ENCODE assay signal across 19 mouse cellular contexts in genomic region chr2:181420903-181421638, GRCm38 (mm10). TPM values are rescaled to one million over a fixed set of nuclear protein-coding genes. Genes with fewer than 3 reads are reported as not detected.
DNase-seq lines count a peak whose midpoint lies in the region; ATAC-seq and TF ChIP-seq lines count a peak whose summit lies in the region.
"Had no signal": no experiment of that assay in that cellular context is flagged by ENCODE, and none has a peak within 500 bp of the region (broad histone marks: within the 10 kb centered on the region; RNA-seq: fewer than 3 reads in every experiment).

No protein-coding gene starts in this region.

- H3K27me3 ChIP-seq in heart, embryonic 13.5 days (replicated peaks) = no peaks in the 10 kb centered on the region
- H3K27me3 ChIP-seq in heart, adult 2 months (ENCODE audit: control insufficient read depth, insufficient read depth, low read length) = no peaks in the 10 kb centered on the region
- no peaks in the 10 kb centered on the region for H3K27me3 ChIP-seq in liver, embryonic 13.5 days
- H3K27me3 ChIP-seq in thymus, adult 2 months (ENCODE audit: control insufficient read depth, insufficient read depth, low read length) = no peaks in the 10 kb centered on the region
- H3K27me3 ChIP-seq: embryonic facial prominence, embryonic 12.5 days; intestine, embryonic 15.5 days; limb, embryonic 13.5 days; midbrain, embryonic 15.5 days had no signal

- DNase-seq in heart, adult 2 months = no peak
- peak; percentile 17 for DNase-seq in 3134 (ENCODE audit: extremely low read depth, insufficient read length, low spot score)
- peak; percentile 67 for DNase-seq in c-Kit-positive CD71-positive TER-119-negative erythroid progenitor cells, embryonic 14.5 days (ENCODE audit: low read depth)
- DNase-seq in liver, embryonic 13.5 days = peak; percentile 68
- no peak for DNase-seq in cerebellum, adult 18-20 months
- DNase-seq in gastrocnemius, adult 2 months = no peak
- DNase-seq in thymus, adult 2 months = no peak
- DNase-seq: adrenal gland, postnatal 36 days; cerebellum, adult 11 months; gastrocnemius, postnatal 25 days; thymus, adult 18-20 months had no signal

- 0 out of 2 replicates have a peak, but pooled peaks cover 2% of the 10 kb centered on the region for H3K79me2 ChIP-seq in heart, adult 2 months (replicated peaks; ENCODE audit: control insufficient read depth, insufficient read depth, low read length)

- no peak overlapping the region for H3K4me3 ChIP-seq in heart, embryonic 13.5 days
- H3K4me3 ChIP-seq in heart, adult 2 months = no peak overlapping the region
- no peak overlapping the region for H3K4me3 ChIP-seq in liver, embryonic 13.5 days (replicated peaks)
- no peak overlapping the region for H3K4me3 ChIP-seq in gastrocnemius, adult 2 months
- H3K4me3 ChIP-seq in thymus, adult 2 months (ENCODE audit: control insufficient read depth, insufficient read depth, low read length) = no peak overlapping the region
- H3K4me3 ChIP-seq: embryonic facial prominence, embryonic 12.5 days; forebrain, embryonic 10.5 days; intestine, embryonic 15.5 days; limb, embryonic 13.5 days; midbrain, embryonic 15.5 days had no signal

- no peak for TF ChIP-seq POLR2A in heart, adult 2 months (IDR thresholded peaks at IDR 0.05; ENCODE audit: insufficient read depth, low read depth, low read length)
- TF ChIP-seq POLR2A in thymus, adult 2 months (IDR thresholded peaks at IDR 0.05; ENCODE audit: control insufficient read depth, extremely low read depth, insufficient read depth, low read length, poor library complexity) = no peak

- peaks cover 19% of the 10 kb centered on the region for H3K36me3 ChIP-seq in heart, embryonic 13.5 days
- H3K36me3 ChIP-seq in heart, adult 2 months (ENCODE audit: control insufficient read depth, insufficient read depth, low read length) = peaks cover 12% of the 10 kb centered on the region
- peaks cover 25% of the 10 kb centered on the region for H3K36me3 ChIP-seq in liver, embryonic 13.5 days
- H3K36me3 ChIP-seq in thymus, adult 2 months (ENCODE audit: control insufficient read depth, insufficient read depth, low read length) = no peaks in the 10 kb centered on the region
- H3K36me3 ChIP-seq: intestine, embryonic 15.5 days had no signal

- no peak for TF ChIP-seq CTCF in heart, adult 2 months (IDR thresholded peaks at IDR 0.05)
- TF ChIP-seq CTCF in gastrocnemius, adult 2 months (IDR thresholded peaks at IDR 0.05) = no peak
- no peak for TF ChIP-seq CTCF in thymus, adult 2 months (IDR thresholded peaks at IDR 0.05; ENCODE audit: borderline replicate concordance, control insufficient read depth, extremely low read depth, insufficient read depth, low read length, poor library complexity)

- H3K4me1 ChIP-seq in heart, embryonic 13.5 days = peaks cover 74% of the 10 kb centered on the region
- H3K4me1 ChIP-seq in heart, adult 2 months (ENCODE audit: control insufficient read depth, insufficient read depth, low read length) = peaks cover 9% of the 10 kb centered on the region
- peaks cover 98% of the 10 kb centered on the region for H3K4me1 ChIP-seq in liver, embryonic 13.5 days (replicated peaks)
- H3K4me1 ChIP-seq in thymus, adult 2 months (replicated peaks; ENCODE audit: control insufficient read depth, insufficient read depth, low read length) = no peaks in the 10 kb centered on the region
- H3K4me1 ChIP-seq: intestine, embryonic 15.5 days; limb, embryonic 13.5 days; midbrain, embryonic 15.5 days had no signal

- no peak overlapping the region for H3K9ac ChIP-seq in heart, embryonic 13.5 days
- no peak overlapping the region for H3K9ac ChIP-seq in heart, adult 2 months (ENCODE audit: low read depth, low read length)
- peak overlapping the region; percentile 43; the same call in 1 of the 2 replicates for H3K9ac ChIP-seq in liver, embryonic 13.5 days
- H3K9ac ChIP-seq: embryonic facial prominence, embryonic 12.5 days; hindbrain, embryonic 14.5 days; intestine, embryonic 15.5 days; limb, embryonic 13.5 days; midbrain, embryonic 15.5 days had no signal

- 26% methylated on average over 4 of the region's 4 CpGs for WGBS in heart, embryonic 13.5 days
- 39% methylated on average over 4 of the region's 4 CpGs for WGBS in heart, adult 2 months
- WGBS in liver, embryonic 13.5 days (ENCODE audit: insufficient replicate concordance) = 27% methylated on average over 4 of the region's 4 CpGs
- whole genome bisulfite sequencing in thymus, adult 2 months = 85% methylated on average over 4 of the region's 4 CpGs

- H3K27ac ChIP-seq in heart, embryonic 13.5 days (replicated peaks) = peak overlapping the region; percentile 34
- no peak overlapping the region for H3K27ac ChIP-seq in heart, adult 2 months
- peak overlapping the region; percentile 80 for H3K27ac ChIP-seq in liver, embryonic 13.5 days
- no peak overlapping the region; the same call in 1 of the 2 replicates for H3K27ac ChIP-seq in gastrocnemius, adult 2 months
- no peak overlapping the region for H3K27ac ChIP-seq in thymus, adult 2 months (ENCODE audit: control insufficient read depth, insufficient read depth, low read length)
- H3K27ac ChIP-seq: embryonic facial prominence, embryonic 12.5 days; forebrain, embryonic 10.5 days; hindbrain, embryonic 14.5 days; intestine, embryonic 15.5 days; limb, embryonic 13.5 days; midbrain, embryonic 15.5 days had no signal

- H3K9me3 ChIP-seq in heart, embryonic 13.5 days = no peaks in the 10 kb centered on the region
- no peaks in the 10 kb centered on the region for H3K9me3 ChIP-seq in liver, embryonic 13.5 days (replicated peaks)
- H3K9me3 ChIP-seq: embryonic facial prominence, embryonic 12.5 days; forebrain, embryonic 10.5 days; intestine, embryonic 15.5 days; limb, embryonic 13.5 days; midbrain, embryonic 15.5 days had no signal

- intact Hi-C loops in heart, adult 2 months (cut with DNase I) = no loop called here
- intact Hi-C loops in gastrocnemius, adult 2 months (cut with DNase I) = no loop called here

- no peak for ATAC-seq in heart, embryonic 13.5 days (ENCODE audit: extremely low read depth, insufficient number of reproducible peaks, low FRiP score, low TSS enrichment)
- peak; percentile 83 for ATAC-seq in liver, embryonic 13.5 days (ENCODE audit: low read depth)
- ATAC-seq: intestine, embryonic 15.5 days; lung, postnatal 0 days; midbrain, embryonic 15.5 days had no signal

- no peak for TF ChIP-seq EP300 in heart, adult 2 months (IDR thresholded peaks at IDR 0.05; ENCODE audit: insufficient read depth, low read depth, low read length)

- H3K4me2 ChIP-seq in heart, embryonic 13.5 days = peak overlapping the region; percentile 15; the same call in 1 of the 2 replicates
- peak overlapping the region; percentile 49 for H3K4me2 ChIP-seq in liver, embryonic 13.5 days
- H3K4me2 ChIP-seq: embryonic facial prominence, embryonic 12.5 days; hindbrain, embryonic 14.5 days; intestine, embryonic 15.5 days; limb, embryonic 13.5 days; midbrain, embryonic 15.5 days had no signal

RNA-seq across cellular contexts. Expression of gene Zbtb46, which starts 38.2 kb away (rescaled TPM):
- 10.6 TPM in 2 replicates for polyA plus RNA-seq in heart, embryonic 13.5 days (2015; fragmentation: Nextera tagmentation; extraction: Ambion mirVana)
- total RNA-seq in heart, adult 2 months (2021) = 10 to 100 TPM; 10.7 to 13.2 TPM
- 8.3 and 14.9 TPM in 2 replicates for polyA plus RNA-seq in heart, adult 2 months (2012; rRNA removed)
- polyA plus RNA-seq in liver, embryonic 13.5 days (2015; fragmentation: Nextera tagmentation; extraction: Ambion mirVana) = 10.2 and 10.7 TPM in 2 replicates
- total RNA-seq in gastrocnemius, adult 2 months (2021) = 1 to 10 TPM; 4.9 to 6.7 TPM
- polyA plus RNA-seq in thymus, adult 2 months (2012; rRNA removed) = 4.8 and 5.3 TPM in 2 replicates

RNA-seq across cellular contexts. Expression of gene Lime1, which starts 41.2 kb away (rescaled TPM):
- 11.9 and 15.6 TPM in 2 replicates for polyA plus RNA-seq in heart, embryonic 13.5 days (2015; fragmentation: Nextera tagmentation; extraction: Ambion mirVana)
- total RNA-seq in heart, adult 2 months (2021) = 1 to 10 TPM; 5.0 to 5.2 TPM
- 21.7 and 21.8 TPM in 2 replicates for polyA plus RNA-seq in heart, adult 2 months (2012; rRNA removed)
- 5.1 and 6.0 TPM in 2 replicates for polyA plus RNA-seq in liver, embryonic 13.5 days (2015; fragmentation: Nextera tagmentation; extraction: Ambion mirVana)
- total RNA-seq in gastrocnemius, adult 2 months (2021) = 1 to 10 TPM; 5.8 to 6.2 TPM
- 263 and 268 TPM in 2 replicates for polyA plus RNA-seq in thymus, adult 2 months (2012; rRNA removed)

RNA-seq across cellular contexts. Expression of gene Arfrp1, which starts 55.9 kb away (rescaled TPM):
- polyA plus RNA-seq in heart, embryonic 13.5 days (2015; fragmentation: Nextera tagmentation; extraction: Ambion mirVana) = 57.5 and 59.1 TPM in 2 replicates
- total RNA-seq in heart, adult 2 months (2021) = 10 to 100 TPM; 50.7 to 52.3 TPM
- 42.3 and 69.5 TPM in 2 replicates for polyA plus RNA-seq in heart, adult 2 months (2012; rRNA removed)
- 26.6 and 27.8 TPM in 2 replicates for polyA plus RNA-seq in liver, embryonic 13.5 days (2015; fragmentation: Nextera tagmentation; extraction: Ambion mirVana)
- 10 to 100 TPM; 23.6 to 30.8 TPM for total RNA-seq in gastrocnemius, adult 2 months (2021)
- polyA plus RNA-seq in thymus, adult 2 months (2012; rRNA removed) = 60.9 and 69.6 TPM in 2 replicates

RNA-seq across cellular contexts. Expression of gene Zgpat, which starts 56.3 kb away (rescaled TPM):
- 23.3 and 26.7 TPM in 2 replicates for polyA plus RNA-seq in heart, embryonic 13.5 days (2015; fragmentation: Nextera tagmentation; extraction: Ambion mirVana)
- total RNA-seq in heart, adult 2 months (2021) = 10 to 100 TPM; 18.7 to 18.9 TPM
- polyA plus RNA-seq in heart, adult 2 months (2012; rRNA removed) = 21.0 and 31.5 TPM in 2 replicates
- 12.3 and 13.8 TPM in 2 replicates for polyA plus RNA-seq in liver, embryonic 13.5 days (2015; fragmentation: Nextera tagmentation; extraction: Ambion mirVana)
- 10 to 100 TPM; 13.7 to 14.8 TPM for total RNA-seq in gastrocnemius, adult 2 months (2021)
- polyA plus RNA-seq in thymus, adult 2 months (2012; rRNA removed) = 87.6 and 91.9 TPM in 2 replicates

Comparison
In these comparisons a context has a peak if more than half of its experiments do, and no peak if none do; other contexts are left out.
1. H3K27ac ChIP-seq: peak in heart, embryonic 13.5 days (single experiment) and liver, embryonic 13.5 days (single experiment); none in heart, adult 2 months (single experiment), gastrocnemius, adult 2 months (single experiment) and thymus, adult 2 months (single experiment).
2. DNase-seq: peak in 3134 (single experiment), c-Kit-positive CD71-positive TER-119-negative erythroid progenitor cells, embryonic 14.5 days (single experiment) and liver, embryonic 13.5 days (single experiment); none in heart, adult 2 months (0 of 2), cerebellum, adult 18-20 months (0 of 2), gastrocnemius, adult 2 months (single experiment) and thymus, adult 2 months (single experiment).
3. RNA of gene Lime1, which starts 41.2 kb away (polyA plus RNA-seq): 263 to 268 TPM in thymus, adult 2 months; 21.7 to 21.8 TPM in heart, adult 2 months, 11.9 to 15.6 TPM in heart, embryonic 13.5 days and 5.1 to 6.0 TPM in liver, embryonic 13.5 days; every median in the first group is over 10 times any median in the second.